Mouse (Mus musculus) cerebral cortex, adult 2 months (tissue): ENCODE measurements around the gene Apol9a.

Experiments used
- WGBS: fragments of 180-500 bp; shearing (Covaris S2); methylation state at CpG from one replicate; pipeline ENCODE4 v1.1.7; 2018; 5-methylcytosine and 5-hydroxymethylcytosine counted together

Apol9a gene

DNA sequence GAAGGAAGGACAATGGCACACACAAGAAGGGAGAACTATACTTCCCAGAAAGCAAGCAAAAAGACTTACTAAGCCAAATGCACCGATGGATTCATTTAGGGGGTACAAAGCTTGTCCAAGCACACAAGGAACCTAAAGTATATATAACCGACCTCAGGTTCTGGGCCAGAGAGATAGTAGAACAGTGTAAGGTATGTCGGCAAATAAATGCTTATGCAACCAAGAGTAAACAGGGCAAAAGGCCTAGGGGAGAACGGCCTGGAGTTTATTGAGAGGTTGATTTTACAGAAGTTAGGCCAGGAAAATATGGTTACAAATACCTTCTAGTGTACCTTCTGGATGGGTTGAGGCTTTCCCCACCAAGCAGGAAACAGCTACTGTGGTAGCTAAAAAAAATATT is 33.5 kb downstream of the Apol9a start:
- 95% methylated on average over 4 of the region's 4 CpGs for WGBS

DNA sequence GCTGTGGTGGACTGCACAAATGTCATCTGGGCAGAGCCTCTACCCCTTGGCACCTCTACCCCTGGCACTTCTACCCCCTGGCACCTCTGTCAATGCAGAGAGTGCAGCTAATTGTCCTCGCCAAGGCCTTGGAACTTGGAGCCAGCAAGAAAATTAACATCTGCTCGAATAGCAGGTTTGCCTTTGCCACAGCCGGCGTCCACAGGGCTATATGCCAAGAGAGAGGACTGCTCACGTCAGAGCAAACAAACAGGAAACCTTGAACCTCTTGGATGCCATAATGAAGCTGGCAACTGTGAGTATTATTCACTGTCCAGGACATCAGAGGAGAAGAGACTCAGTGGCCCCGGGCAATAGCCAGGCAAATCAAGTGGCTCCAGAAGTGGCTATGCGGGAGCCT is 34.0 kb downstream of the Apol9a start:
- WGBS: 60% methylated on average over 7 of the region's 7 CpGs

DNA sequence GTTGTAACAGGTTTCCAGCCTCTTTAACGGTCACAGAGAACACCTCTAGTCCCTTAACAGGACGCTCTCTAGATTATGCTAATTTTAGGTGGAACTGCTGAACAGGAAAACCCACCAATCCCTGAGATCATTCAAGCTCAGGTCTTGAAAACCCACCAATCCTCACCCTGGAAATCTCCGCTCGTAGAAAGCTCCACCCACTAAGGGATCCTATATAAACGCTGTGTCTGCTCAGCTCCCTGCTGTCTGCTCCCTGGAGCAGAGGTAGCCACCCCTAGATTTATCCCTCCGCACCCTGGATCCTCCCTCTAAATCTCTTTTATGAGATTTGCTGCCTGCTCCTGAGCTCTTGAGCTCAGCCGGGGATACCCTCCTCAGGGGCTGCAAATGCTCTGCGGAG is 40.3 kb downstream of the Apol9a start:
- 92% methylated on average over 8 of the region's 8 CpGs for WGBS

DNA sequence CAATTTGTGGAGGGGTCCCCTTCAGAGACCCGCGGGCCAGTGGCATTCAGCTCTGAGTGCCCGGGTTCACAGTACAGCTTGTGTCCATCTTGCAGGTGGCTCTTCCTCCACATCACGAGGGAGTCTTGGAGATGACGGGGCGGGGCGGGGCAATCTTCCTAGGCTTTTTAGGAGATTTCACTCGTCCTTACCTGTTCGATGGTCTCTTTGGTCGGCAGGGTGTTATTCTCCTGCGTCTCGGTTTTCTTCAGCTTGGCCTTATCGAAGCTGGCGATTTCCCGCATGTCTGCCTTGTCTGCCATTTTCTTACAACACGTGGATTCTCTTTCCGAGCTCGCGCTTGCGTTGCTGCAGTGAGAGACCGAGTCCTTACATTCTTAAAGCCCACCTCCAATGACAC is 41.0 kb downstream of the Apol9a start:
- WGBS: 96% methylated on average over 21 of the region's 21 CpGs

DNA sequence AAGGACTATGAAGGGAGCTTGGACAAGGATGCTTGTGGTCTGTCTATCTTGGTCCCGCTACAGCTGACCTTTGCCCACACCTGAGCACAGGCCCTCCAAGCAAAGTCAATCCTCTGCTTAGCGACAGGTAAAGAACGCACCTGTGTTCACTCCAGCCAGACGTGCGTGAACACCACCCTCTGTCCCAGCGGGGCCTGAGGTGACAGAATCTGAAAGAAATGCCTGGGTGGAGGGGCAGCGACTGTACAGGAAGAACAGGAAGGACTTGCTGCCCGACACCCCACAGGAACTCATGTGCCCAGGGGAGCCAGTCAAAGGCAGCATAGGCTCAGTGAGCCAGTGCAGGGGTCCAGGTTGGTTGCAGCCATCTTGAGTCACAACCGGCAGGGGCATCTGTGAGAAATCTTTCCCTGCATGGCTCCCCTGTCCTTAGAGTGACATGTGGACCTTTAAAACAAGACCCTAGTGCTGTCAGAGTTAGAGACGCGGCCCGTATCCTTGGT is 42.1 kb downstream of the Apol9a start:
- WGBS: 91% methylated on average over 12 of the region's 12 CpGs

DNA sequence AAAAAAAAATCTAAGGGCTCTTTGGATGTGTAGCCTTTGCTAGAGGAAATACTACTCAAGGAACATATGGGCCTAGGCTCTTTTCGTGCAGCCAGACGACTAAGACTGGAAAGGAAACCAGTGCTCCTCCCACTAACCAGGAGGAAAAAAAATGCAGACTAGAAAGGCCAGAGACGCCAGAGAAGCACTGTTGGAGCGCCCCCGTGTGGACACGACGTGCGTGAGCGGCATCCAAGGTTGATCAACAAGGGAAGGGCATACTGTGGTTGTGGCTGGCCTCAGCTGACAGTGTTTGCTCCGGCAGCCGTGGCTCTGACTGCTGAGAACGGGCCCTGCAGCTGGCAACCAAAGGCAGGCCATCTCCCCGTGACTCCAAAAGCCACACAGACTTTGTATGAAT is 42.8 kb downstream of the Apol9a start:
- under 1% methylated on average over 13 of the region's 13 CpGs for WGBS

DNA sequence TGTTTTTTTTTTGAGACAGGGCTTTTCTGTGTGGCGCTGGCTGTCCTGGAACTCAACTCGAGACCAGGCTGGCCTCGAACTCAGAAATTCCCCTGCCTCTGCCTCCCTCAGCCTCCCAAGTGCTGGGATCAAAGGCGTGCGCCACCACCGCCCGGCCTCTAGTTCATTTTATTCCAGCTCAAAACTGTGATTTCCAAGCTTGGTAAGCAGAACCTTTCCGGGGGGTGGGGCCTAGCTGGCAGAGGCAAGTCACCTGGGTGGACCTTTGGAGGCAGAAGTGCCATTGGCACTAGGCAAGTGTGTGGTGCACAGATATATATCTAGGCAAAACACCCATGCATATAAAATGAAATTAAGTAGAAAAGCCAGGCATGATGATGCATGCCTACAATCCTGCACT is 43.4 kb downstream of the Apol9a start:
- WGBS: 22% methylated on average over 8 of the region's 8 CpGs

DNA sequence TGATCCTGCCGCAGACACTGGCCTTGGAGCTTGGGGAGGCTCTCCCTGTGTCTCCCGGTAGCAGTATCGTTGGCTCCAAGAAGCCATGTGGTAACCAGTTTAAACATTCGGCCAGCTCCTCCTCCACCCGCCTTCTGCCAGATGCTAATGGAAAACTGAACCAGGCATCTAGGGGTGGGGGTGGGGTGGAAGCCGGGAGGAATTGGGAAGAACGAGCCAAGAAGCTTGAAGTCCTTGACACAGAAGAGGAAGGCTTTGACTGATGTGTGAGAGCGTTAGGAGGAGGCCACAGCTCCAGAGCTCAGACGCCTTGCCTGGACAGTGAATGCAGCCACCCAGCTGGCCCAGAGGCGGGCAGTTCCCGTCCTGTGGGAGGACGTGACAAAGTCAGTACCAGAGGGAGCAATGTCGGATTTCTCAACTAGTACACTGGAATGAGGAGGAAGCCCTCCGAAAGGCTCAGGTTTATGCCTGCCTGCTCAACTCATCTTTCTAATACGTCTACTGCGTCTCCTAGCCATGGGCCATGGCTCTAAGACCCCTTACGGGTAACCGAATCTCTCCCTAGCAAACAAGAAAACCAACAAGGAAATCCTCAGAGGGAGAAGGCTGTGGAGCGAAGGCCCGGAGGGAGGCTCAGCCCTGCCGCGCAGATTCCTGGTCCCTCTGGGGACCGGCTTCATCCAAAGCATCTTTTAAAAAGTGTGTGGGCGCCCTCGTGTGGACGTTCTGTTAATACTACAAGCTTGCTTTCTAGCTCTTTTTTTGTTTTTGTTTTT is 44.0 kb downstream of the Apol9a start:
- WGBS: 2% methylated on average over 26 of the region's 26 CpGs

DNA sequence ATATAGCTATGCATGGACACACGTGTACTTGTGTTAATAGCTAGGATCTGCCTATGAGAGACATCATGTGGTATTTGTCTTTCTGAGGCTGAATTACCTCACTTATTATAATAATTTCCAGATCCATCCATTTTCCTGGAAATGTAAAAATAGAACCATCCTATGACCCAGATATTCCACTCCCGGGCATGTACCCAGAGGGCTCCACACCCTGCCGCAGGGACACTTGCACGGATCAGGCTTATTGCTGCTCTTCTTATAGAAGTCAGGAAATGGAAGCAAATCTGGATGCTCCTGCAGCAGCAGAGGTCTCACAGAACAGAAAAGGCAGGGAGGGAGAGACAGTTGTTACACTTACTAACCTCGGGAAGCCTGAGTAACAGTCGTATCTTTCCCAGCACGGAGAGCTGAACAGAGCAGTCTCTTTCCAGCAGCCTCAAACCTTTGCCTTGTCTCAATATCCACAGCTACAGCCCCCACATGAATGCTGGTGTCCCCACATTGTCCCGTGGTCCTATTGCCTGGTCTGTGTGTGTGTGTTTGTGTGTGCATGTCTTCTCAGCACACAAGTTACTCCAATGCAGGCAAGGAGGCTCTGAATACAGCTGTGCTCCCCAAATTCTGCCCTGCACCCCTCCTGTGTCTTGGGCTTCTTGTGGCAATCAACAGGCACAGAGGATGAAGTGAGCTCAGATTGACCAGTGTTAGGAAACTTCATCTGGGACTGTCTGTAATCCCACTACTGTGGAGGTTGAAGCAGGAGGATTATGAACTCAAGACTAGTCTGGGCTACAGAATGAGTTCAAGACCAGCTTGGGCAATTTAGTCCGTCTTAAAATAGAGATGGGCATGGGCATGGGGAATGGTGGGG is 45.0 kb downstream of the Apol9a start:
- WGBS: 23% methylated on average over 9 of the region's 9 CpGs

DNA sequence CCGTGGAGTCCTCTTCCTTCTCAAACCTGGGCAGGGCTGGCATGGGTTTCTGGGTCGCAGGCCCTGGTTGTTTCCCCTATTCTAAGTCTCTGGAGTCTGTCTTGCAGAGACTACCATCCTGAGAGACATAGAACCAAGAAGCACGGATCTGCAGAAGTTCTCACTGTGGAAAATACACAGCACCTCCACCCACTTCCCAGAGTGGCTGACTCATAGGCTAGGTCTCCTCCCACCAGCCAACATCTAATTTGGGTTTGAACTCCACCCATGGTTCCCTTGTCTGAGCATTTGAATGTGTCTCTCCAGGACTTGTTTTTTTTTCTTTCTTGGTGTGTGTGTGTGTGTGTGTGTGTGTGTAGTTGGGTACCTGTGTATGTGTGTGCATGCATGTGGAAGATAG is 46.9 kb downstream of the Apol9a start:
- 25% methylated on average over 3 of the region's 3 CpGs for WGBS

DNA sequence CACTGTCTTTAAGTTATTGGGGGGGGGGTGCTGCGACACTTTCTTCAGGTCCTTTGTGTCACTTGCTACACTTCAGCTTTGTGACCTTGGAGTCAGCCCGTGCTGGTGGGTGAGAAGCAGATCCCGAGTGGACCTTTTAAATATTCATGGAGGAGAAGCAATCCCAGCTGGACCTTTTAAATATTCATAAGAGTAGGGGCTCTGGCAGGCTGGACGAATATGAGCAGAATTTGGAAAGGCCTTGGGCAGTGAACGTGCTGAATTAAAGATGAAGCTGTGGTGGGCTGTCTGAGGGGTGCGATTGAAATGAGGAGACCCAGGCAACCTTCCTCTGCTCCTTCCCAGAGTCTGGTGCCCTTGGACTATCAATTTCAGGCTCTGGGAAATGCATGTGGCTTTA is 47.4 kb downstream of the Apol9a start:
- WGBS: 27% methylated on average over 6 of the region's 6 CpGs

DNA sequence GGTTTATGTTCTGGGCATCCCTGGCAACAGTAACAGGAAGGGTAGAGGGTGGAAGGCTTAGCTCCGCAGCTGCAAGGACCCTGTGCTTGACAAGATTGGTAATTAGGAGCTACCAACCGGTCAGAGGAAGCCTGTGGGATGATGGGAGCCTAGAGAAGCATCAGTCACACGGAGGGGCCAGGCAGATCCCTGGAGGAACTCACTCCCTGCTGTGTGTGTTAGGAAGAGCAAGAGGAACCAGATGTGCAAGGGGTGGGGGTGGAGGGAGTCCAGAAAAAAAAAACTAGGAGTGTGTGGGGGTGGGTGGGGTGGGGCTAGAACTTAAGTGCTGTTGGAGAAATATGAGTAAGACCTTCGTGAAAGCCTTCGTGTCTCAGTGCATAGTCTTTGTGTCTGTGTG is 48.0 kb downstream of the Apol9a start:
- WGBS: 29% methylated on average over 5 of the region's 5 CpGs

DNA sequence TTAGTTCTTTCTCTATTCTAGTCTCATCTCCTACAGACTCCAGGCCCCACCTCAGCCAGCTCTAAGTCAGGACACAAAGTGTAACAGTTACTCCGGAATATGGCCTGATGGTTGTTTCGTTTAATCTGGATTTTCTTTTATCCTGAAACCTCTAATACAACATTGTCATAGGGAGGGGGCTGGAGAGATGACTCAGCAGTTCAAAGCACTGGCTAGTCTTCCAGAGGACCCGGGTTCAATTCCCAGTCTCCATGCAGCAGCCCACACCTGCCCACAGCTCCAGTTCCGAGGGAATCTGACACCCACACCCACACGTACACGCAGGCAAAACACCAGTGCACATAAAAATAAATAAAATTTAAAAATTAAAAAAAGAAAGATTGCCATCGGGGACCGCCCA is 51.0 kb downstream of the Apol9a start:
- 71% methylated on average over 8 of the region's 8 CpGs for WGBS

DNA sequence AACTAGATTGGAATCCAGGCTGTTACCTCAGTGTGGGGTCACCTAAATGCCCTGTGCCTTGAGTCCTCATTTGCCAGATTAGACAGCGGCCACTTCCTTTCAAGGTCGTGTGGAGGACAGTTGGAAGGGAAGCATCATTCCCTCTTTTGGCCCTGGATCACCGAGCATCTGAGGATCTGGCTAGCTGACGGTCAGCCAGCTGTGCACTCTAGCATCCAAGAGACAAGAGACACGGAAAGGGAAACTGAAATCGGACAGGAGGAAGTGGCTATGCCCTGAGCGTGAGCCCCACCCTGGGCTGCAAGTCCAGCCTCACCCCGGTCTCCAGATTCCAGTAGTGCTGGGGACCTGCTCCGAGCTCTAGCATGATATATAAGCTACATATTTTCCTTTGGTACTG is 51.4 kb downstream of the Apol9a start:
- 60% methylated on average over 9 of the region's 9 CpGs for WGBS

DNA sequence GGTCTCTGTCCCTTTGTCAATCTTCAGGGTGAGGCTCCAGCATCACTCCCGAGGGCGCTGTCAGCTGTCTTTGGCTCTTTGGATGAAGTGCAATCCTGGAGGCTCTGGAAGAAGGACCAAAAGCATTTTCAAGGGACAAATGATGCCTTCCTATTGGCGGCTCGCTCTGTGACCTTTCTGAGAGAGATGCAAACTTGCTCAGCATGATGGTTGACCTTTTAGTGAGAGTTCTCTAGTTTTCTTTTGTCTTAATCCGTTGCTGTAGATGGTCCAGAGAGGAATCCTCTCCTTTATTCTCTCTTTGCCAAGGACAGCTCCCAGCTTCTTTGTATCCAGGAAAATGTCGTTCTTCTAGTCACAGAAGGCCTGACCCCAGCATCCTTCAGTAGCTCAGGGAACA is 51.9 kb downstream of the Apol9a start:
- 36% methylated on average over 6 of the region's 6 CpGs for WGBS

DNA sequence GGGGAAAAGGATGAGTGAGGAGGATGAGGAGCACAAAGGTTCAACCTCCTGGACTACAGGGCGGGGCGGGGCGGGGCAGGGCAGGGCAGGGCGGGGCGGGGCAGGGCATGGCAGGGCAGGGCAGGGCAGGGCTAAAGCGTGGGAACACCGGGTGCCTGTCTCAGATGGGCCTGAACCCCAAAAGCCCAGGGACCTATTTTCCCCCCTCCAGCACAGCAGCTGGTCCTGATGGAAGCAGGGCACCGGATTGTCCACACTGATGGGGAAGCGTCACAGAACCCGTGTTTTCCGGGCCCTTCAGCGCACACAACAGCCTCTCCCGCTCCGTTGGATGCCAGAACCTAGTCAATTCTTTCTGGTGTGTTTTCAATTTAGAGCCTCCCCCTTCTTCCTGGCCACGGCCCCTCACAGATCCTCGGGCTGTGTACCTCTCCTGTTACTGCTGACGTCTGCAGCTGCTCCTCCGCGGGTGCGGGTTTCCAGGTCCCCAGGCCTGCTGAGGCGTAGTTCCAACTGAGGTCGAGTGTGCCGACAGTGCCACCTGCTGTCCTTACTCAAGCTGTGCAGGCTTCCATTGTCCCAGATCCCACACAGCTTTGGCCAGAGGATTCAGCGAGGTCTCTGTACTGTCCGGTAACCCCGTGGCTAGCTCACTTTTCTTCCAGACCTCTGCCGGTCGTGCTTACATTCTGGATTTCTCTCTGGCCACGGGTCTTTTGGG is 52.5 kb downstream of the Apol9a start:
- WGBS: 7% methylated on average over 28 of the region's 29 CpGs

DNA sequence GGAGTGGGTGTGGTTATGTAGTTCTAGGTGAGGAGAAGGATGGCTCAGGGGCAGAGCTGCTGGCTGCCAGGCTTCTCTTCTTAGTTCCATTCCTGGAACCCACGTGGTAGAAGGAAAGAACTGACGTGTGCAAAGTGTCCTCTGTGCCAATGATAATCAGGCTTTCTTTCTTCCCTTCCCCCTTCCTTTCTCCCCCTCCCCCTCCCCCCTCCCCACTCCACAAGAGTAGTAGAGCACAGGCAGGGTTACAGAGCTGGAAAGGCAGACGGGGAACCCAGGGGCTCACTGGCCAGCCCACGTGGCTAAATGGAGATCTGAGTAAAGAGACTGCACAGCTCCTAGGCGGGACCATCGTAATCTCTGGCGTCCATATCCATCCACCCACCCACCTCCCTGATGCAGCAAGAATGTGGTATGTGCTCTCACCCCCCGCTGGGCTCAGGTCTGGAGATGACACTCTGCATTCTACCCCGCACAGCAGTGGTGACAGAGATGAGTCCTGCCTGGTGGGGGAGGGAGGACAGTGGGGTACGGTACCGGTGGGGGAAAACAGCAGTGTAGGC is 54.6 kb downstream of the Apol9a start:
- WGBS: 13% methylated on average over 11 of the region's 11 CpGs

DNA sequence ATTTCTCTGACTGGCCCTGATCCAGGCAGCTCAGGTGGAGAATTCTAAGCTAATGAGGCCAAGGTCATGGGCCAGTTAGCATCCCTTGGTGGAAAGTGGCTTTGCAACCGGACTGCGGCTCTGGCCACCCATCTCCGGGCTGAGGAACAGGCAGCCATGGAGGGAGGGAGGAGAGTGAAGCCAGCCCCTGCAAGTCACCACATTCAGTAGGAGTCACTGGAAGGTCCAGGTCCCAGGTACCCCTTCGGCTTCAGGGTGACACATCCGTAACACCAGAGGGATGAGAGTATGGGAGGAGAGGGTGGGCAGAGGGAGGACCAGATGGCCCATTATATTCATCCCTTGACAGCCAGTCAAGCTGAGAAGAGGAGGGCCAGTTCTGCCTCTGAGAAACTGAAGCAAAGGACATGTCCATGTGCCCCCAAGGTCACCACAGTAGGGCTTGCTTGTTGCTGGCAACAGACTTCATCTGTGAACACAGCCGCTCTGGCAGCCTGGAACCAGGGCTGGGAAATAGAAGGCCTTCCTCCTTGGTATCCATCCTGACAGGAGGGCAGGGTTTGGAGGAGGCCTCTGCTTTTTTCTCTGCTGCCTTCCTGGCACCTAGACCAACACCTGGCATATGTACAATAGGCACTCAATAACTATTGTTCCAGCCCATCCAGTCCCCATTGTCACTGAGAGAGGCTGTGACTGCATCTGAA is 55.9 kb downstream of the Apol9a start:
- WGBS: 79% methylated on average over 6 of the region's 6 CpGs

DNA sequence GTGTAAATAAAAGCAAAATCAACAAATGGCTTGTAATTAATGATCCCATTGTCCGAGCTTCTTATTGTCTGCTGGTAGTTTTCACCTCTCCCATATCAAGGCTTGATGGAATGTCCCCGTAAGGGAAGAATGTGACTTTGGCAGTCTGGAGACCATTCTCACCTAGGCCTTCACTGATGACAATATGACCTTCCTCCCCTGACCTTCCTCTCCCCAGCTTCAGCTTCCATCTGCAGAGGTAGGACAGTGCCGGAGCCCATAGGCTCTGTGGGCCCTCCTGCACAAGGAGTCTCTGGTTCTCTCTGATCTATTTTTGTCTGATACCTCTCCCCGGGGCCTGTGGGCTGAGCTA is 56.5 kb downstream of the Apol9a start:
- WGBS: 72% methylated on average over 4 of the region's 4 CpGs
